Mouse (Mus musculus) bone marrow, adult 2 months (tissue): ENCODE results near the gene Dhdh.

ENCODE experiments used
- CTCF ChIP-seq: fragments of 200-500 bp; IDR thresholded peaks from 2 replicates; pipeline ENCODE4 v1.5.1; 2011; ENCODE audit warnings: low read length, control low read depth; ENCODE audit not compliant: control insufficient read depth, insufficient read depth
- POLR2A ChIP-seq: fragments of 200-500 bp; IDR thresholded peaks from 2 replicates; pipeline ENCODE4 v1.6.1; 2011; ENCODE audit warnings: low read depth, mild to moderate bottlenecking, control low read depth, low read length, borderline replicate concordance; ENCODE audit not compliant: control insufficient read depth

GRCm38 (mm10) chr7:45470869-45471268 is 17.7 kb downstream of the Dhdh start:
- TF ChIP-seq POLR2A (no peak), CTCF (no peak)
